Mouse (Mus musculus) cerebellum, postnatal 25 days (tissue): ENCODE results near the gene Thap11.

Experiments used
- DNase-seq, 2 experiments: peaks; one replicate each; pipeline ENCODE4 v3.0.0; 2021; ENCODE audit warnings: mixed read lengths in 2 of 2

Thap11 gene

GRCm38 (mm10) chr8:105900941-105901616 lies 46.1 kb downstream of the Thap11 start:
- no peak for DNase-seq
